Mouse (Mus musculus): ENCODE results near the gene Dennd1a. TPM values are rescaled to one million over a fixed set of nuclear protein-coding genes. Genes with fewer than 3 reads are reported as not detected.
A peak's percentile ranks its signal among the peaks of the same experiment; 100 is the strongest.

The Dennd1a gene
- polyA plus RNA-seq, 1 experiment from 2014 or later, result 12.3 TPM

DNA sequence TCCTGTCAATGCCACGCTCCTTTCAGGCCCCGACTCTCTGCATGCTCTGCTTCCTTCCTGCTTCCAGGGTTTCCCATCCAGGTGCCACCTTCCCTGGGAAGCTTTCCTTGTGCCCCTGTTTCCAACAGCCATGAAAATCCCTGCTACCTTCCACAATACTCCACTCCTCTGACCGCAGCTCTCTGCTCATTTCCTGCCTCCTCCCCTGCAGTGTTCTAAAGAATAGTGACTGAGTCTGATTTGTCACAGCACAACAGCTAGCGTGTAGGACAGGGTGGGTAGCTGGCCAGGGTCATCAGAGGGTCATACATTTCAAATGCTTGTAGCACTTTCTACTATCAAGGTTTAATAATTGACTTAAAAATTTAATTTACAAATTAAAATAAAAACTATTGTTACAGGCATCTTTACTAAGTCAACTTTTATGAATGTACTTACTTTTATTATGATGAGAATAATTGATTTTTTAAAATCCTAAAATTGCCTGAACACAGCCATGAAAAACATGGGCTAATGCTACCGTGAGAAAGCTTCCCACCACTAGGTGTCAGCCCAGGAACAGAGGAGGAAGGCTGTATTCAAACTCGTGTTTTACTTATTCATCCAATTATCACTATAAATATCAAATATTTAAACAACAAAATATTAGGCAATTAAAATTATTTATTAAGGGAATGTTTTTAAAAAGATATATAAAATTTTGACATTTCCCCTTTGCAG, 361.6 kb downstream of the Dennd1a start:
- DNase-seq (ENCODE audit: low spot score), result peak; percentile 74
- no peak overlapping the region for H3K4me2 ChIP-seq (ENCODE audit: low read depth, severe bottlenecking)
- H3K27ac ChIP-seq (replicated peaks; ENCODE audit: low read depth, low read length), result no peak overlapping the region
- no peak overlapping the region for H3K9ac ChIP-seq (ENCODE audit: low read length)
- 32% methylated on average over 6 of the region's 6 CpGs for WGBS
- H3K27me3 ChIP-seq (ENCODE audit: control insufficient read depth, insufficient read depth, low read length), result no peaks in the 10 kb centered on the region
- H3K4me1 ChIP-seq (ENCODE audit: control insufficient read depth, insufficient read depth, low read length), result no peaks in the 10 kb centered on the region; the same call in 1 of the 2 replicates
- H3K9me3 ChIP-seq (ENCODE audit: control insufficient read depth, low read length), result no peaks in the 10 kb centered on the region
- no peak overlapping the region for H3K4me3 ChIP-seq (ENCODE audit: low read depth, low read length)
- no peaks in the 10 kb centered on the region for H3K36me3 ChIP-seq (ENCODE audit: control insufficient read depth, insufficient read depth, low read length)
- ATAC-seq (ENCODE audit: insufficient number of reproducible peaks, low FRiP score, low TSS enrichment, low read depth), result no peak

- Histone ChIP-seq H3K36me3 (ENCODE audit: control insufficient read depth, insufficient read depth, low read length) (no peaks in the 10 kb centered on the region), H3K9ac (ENCODE audit: low read length) (no peak overlapping the region), H3K4me1 (ENCODE audit: control insufficient read depth, insufficient read depth, low read length) (peaks cover 8% of the 10 kb centered on the region; the same call in 1 of the 2 replicates), H3K9me3 (ENCODE audit: control insufficient read depth, low read length) (no peaks in the 10 kb centered on the region), H3K4me2 (ENCODE audit: low read depth, severe bottlenecking) (no peak overlapping the region), H3K4me3 (ENCODE audit: low read depth, low read length) (no peak overlapping the region), H3K27ac (replicated peaks; ENCODE audit: low read depth, low read length) (no peak overlapping the region), H3K27me3 (ENCODE audit: control insufficient read depth, insufficient read depth, low read length) (no peaks in the 10 kb centered on the region)
- ATAC-seq (ENCODE audit: insufficient number of reproducible peaks, low FRiP score, low TSS enrichment, low read depth) (0 out of 2 replicates have a peak, but pooled peaks have one; percentile 26), DNase-seq (ENCODE audit: low spot score) (peak; percentile 61)
- 46% methylated on average over 5 of the region's 5 CpGs for WGBS
Measured at GRCm38 (mm10) chr2:37908721-37909506, 378.3 kb downstream of the Dennd1a start.

DNA sequence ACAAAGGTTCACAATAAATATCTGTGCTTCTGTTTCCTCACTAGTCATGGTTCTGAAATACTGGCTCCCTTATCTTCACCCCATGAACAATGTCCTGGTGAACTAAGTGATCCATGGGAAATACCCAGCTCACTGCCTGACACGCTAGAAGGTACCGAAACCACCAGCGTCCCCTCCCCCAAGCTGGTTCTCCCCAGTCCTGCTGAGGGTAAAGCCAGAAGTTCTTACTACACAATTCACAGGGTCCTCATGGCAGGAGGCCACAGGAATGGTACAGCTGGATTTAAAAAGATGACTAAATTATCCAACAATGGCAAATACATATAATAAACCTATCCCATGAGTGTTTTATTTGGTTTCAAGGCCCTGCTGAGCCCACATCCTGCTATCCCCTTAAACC, 378.9 kb downstream of the Dennd1a start:
- no peak overlapping the region for H3K4me2 ChIP-seq (ENCODE audit: low read depth, severe bottlenecking)
- H3K4me3 ChIP-seq (ENCODE audit: low read depth, low read length), result no peak overlapping the region
- no peak for ATAC-seq (ENCODE audit: insufficient number of reproducible peaks, low FRiP score, low TSS enrichment, low read depth)
- no peak overlapping the region for H3K27ac ChIP-seq (replicated peaks; ENCODE audit: low read depth, low read length)
- H3K27me3 ChIP-seq (ENCODE audit: control insufficient read depth, insufficient read depth, low read length), result no peaks in the 10 kb centered on the region
- whole genome bisulfite sequencing, result 74% methylated on average over 3 of the region's 3 CpGs
- H3K36me3 ChIP-seq (ENCODE audit: control insufficient read depth, insufficient read depth, low read length), result no peaks in the 10 kb centered on the region
- H3K9ac ChIP-seq (ENCODE audit: low read length), result no peak overlapping the region
- H3K9me3 ChIP-seq (ENCODE audit: control insufficient read depth, low read length), result no peaks in the 10 kb centered on the region
- no peak for DNase-seq (ENCODE audit: low spot score)
- peaks cover 8% of the 10 kb centered on the region; the same call in 1 of the 2 replicates for H3K4me1 ChIP-seq (ENCODE audit: control insufficient read depth, insufficient read depth, low read length)

- no peak for ATAC-seq (ENCODE audit: insufficient number of reproducible peaks, low FRiP score, low TSS enrichment, low read depth)
- Histone ChIP-seq H3K27me3 (ENCODE audit: control insufficient read depth, insufficient read depth, low read length) (no peaks in the 10 kb centered on the region), H3K27ac (replicated peaks; ENCODE audit: low read depth, low read length) (no peak overlapping the region), H3K4me3 (ENCODE audit: low read depth, low read length) (no peak overlapping the region), H3K4me1 (ENCODE audit: control insufficient read depth, insufficient read depth, low read length) (peaks cover 8% of the 10 kb centered on the region; the same call in 1 of the 2 replicates), H3K9ac (ENCODE audit: low read length) (no peak overlapping the region), H3K36me3 (ENCODE audit: control insufficient read depth, insufficient read depth, low read length) (no peaks in the 10 kb centered on the region), H3K9me3 (ENCODE audit: control insufficient read depth, low read length) (no peaks in the 10 kb centered on the region), H3K4me2 (ENCODE audit: low read depth, severe bottlenecking) (no peak overlapping the region)
- DNase-seq (ENCODE audit: low spot score), result no peak
- WGBS, result 78% methylated on average over 2 of the region's 2 CpGs
Measured at GRCm38 (mm10) chr2:37906261-37906660, 380.9 kb downstream of the Dennd1a start.

- Histone ChIP-seq H3K27ac (replicated peaks; ENCODE audit: low read depth, low read length) (no peak overlapping the region), H3K36me3 (ENCODE audit: control insufficient read depth, insufficient read depth, low read length) (no peaks in the 10 kb centered on the region), H3K4me1 (ENCODE audit: control insufficient read depth, insufficient read depth, low read length) (peaks cover 2% of the 10 kb centered on the region; the same call in 1 of the 2 replicates), H3K9ac (ENCODE audit: low read length) (no peak overlapping the region), H3K27me3 (ENCODE audit: control insufficient read depth, insufficient read depth, low read length) (no peaks in the 10 kb centered on the region), H3K4me3 (ENCODE audit: low read depth, low read length) (no peak overlapping the region), H3K4me2 (ENCODE audit: low read depth, severe bottlenecking) (no peak overlapping the region), H3K9me3 (ENCODE audit: control insufficient read depth, low read length) (no peaks in the 10 kb centered on the region)
- ATAC-seq (ENCODE audit: insufficient number of reproducible peaks, low FRiP score, low TSS enrichment, low read depth), result no peak
- no peak for DNase-seq (ENCODE audit: low spot score)
- 89% methylated on average over 8 of the region's 8 CpGs for WGBS
Measured at GRCm38 (mm10) chr2:37903286-37903685, 383.9 kb downstream of the Dennd1a start.

GRCm38 (mm10) chr2:37883214-37883613, 404.0 kb downstream of the Dennd1a start:
- H3K4me2 ChIP-seq (ENCODE audit: low read depth, severe bottlenecking), result no peak overlapping the region

GRCm38 (mm10) chr2:37881262-37881913, 405.8 kb downstream of the Dennd1a start:
- Histone ChIP-seq H3K9ac (ENCODE audit: low read length) (no peak overlapping the region), H3K27me3 (ENCODE audit: control insufficient read depth, insufficient read depth, low read length) (no peaks in the 10 kb centered on the region), H3K9me3 (ENCODE audit: control insufficient read depth, low read length) (no peaks in the 10 kb centered on the region), H3K27ac (replicated peaks; ENCODE audit: low read depth, low read length) (no peak overlapping the region), H3K4me1 (ENCODE audit: control insufficient read depth, insufficient read depth, low read length) (no peaks in the 10 kb centered on the region), H3K4me2 (ENCODE audit: low read depth, severe bottlenecking) (no peak overlapping the region), H3K36me3 (ENCODE audit: control insufficient read depth, insufficient read depth, low read length) (no peaks in the 10 kb centered on the region), H3K4me3 (ENCODE audit: low read depth, low read length) (no peak overlapping the region)
- WGBS, result 75% methylated on average over 5 of the region's 5 CpGs
- DNase-seq (ENCODE audit: low spot score) (no peak), ATAC-seq (ENCODE audit: insufficient number of reproducible peaks, low FRiP score, low TSS enrichment, low read depth) (no peak)

More at GRCm38 (mm10) chr2:37883214-37883613, 404.0 kb downstream of the Dennd1a start:
- no peak for DNase-seq (ENCODE audit: low spot score)
- ATAC-seq (ENCODE audit: insufficient number of reproducible peaks, low FRiP score, low TSS enrichment, low read depth), result no peak
- H3K9ac ChIP-seq (ENCODE audit: low read length), result no peak overlapping the region
- H3K27me3 ChIP-seq (ENCODE audit: control insufficient read depth, insufficient read depth, low read length), result no peaks in the 10 kb centered on the region
- H3K36me3 ChIP-seq (ENCODE audit: control insufficient read depth, insufficient read depth, low read length), result no peaks in the 10 kb centered on the region
- H3K4me1 ChIP-seq (ENCODE audit: control insufficient read depth, insufficient read depth, low read length), result no peaks in the 10 kb centered on the region
- H3K4me3 ChIP-seq (ENCODE audit: low read depth, low read length), result no peak overlapping the region
- H3K9me3 ChIP-seq (ENCODE audit: control insufficient read depth, low read length), result no peaks in the 10 kb centered on the region
- no peak overlapping the region for H3K27ac ChIP-seq (replicated peaks; ENCODE audit: low read depth, low read length)
- WGBS, result 88% methylated on average over 3 of the region's 3 CpGs

GRCm38 (mm10) chr2:37879697-37880096, 407.5 kb downstream of the Dennd1a start:
- no peak overlapping the region for H3K9ac ChIP-seq (ENCODE audit: low read length)
- H3K36me3 ChIP-seq (ENCODE audit: control insufficient read depth, insufficient read depth, low read length), result no peaks in the 10 kb centered on the region
- no peak overlapping the region for H3K27ac ChIP-seq (replicated peaks; ENCODE audit: low read depth, low read length)
- no peaks in the 10 kb centered on the region for H3K9me3 ChIP-seq (ENCODE audit: control insufficient read depth, low read length)
- ATAC-seq (ENCODE audit: insufficient number of reproducible peaks, low FRiP score, low TSS enrichment, low read depth), result no peak
- no peak for DNase-seq (ENCODE audit: low spot score)
- H3K4me3 ChIP-seq (ENCODE audit: low read depth, low read length), result no peak overlapping the region
- H3K4me1 ChIP-seq (ENCODE audit: control insufficient read depth, insufficient read depth, low read length), result no peaks in the 10 kb centered on the region
- H3K27me3 ChIP-seq (ENCODE audit: control insufficient read depth, insufficient read depth, low read length), result no peaks in the 10 kb centered on the region
- no peak overlapping the region for H3K4me2 ChIP-seq (ENCODE audit: low read depth, severe bottlenecking)
- 48% methylated on average over 4 of the region's 4 CpGs for WGBS

Data from limb, embryonic 11.5 days (tissue).